Mouse (Mus musculus): ENCODE results near the gene Trim23.
A peak's percentile ranks its signal among the peaks of the same experiment; 100 is the strongest.
"Not testable (repeated sequence)": the region's sequence is repeated elsewhere in the genome, so short reads cannot be mapped to it uniquely, and the experiment has no call there.

Gene Trim23

GRCm38 (mm10) chr13:104178650-104179121 lies at the start of gene Trim23:
Gene Trim23, plus strand, starts transcription at chr13:104178797.
- peak; percentile 100 for DNase-seq (ENCODE audit: low spot score)

GRCm38 (mm10) chr13:104132561-104132960 lies 46.0 kb upstream of the Trim23 start:
- DNase-seq (ENCODE audit: low spot score), result no peak

GRCm38 (mm10) chr13:104134510-104135085 lies 44.0 kb upstream of the Trim23 start:
- DNase-seq (ENCODE audit: low spot score), result no peak

- peak; percentile 82 for DNase-seq (ENCODE audit: low spot score)
These were observed 39.0 kb upstream of the Trim23 start for GRCm38 (mm10) chr13:104139369-104140209.

DNA sequence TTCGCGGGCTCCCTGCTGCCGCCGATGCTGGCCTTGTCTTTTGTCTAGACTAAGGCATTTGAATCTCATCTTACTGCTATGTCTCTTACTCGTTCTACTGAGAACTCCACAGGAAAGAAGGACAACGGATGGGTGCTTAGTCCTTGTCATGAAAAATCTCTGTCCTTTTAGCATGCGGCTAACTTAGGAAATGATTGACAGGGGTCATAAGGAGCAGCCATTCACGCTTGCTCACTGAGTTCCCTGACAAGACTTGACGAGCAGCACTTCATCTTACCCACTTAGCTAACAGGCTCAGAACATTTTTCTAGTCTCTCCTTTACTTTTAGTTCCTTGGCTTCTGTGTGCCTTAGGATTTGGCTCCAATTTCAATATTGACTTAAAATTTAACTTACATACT lies 33.7 kb upstream of the Trim23 start:
- DNase-seq (ENCODE audit: low spot score), result no peak

- no peak for DNase-seq (ENCODE audit: low spot score)
These were observed 33.0 kb upstream of the Trim23 start for GRCm38 (mm10) chr13:104145646-104146045.

- DNase-seq (ENCODE audit: low spot score), result no peak
These were observed 24.4 kb upstream of the Trim23 start for GRCm38 (mm10) chr13:104154180-104154579.

- no peak for DNase-seq (ENCODE audit: low spot score)
These were observed 23.5 kb upstream of the Trim23 start for GRCm38 (mm10) chr13:104155106-104155505.

DNA sequence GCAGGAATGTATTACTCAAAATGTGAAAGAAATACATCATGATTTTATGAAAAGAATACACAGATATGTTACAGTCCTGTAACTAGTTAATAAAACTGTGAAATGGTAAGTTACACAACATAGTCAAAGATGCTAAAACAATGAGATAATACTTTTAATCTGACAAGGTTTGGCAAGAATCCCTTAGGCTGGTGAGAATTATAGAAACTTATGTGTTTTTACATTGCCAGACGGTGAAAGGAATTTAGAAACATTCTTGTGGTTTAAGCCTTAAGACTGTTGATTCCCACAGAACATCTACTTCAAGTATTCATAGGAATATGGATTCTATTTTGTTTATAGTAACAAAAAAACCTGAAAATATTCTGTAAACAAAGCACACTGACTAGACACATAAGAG lies 22.9 kb upstream of the Trim23 start:
- DNase-seq (ENCODE audit: low spot score), result no peak

GRCm38 (mm10) chr13:104171711-104172110 lies 6.9 kb upstream of the Trim23 start:
- no peak for DNase-seq (ENCODE audit: low spot score)

DNA sequence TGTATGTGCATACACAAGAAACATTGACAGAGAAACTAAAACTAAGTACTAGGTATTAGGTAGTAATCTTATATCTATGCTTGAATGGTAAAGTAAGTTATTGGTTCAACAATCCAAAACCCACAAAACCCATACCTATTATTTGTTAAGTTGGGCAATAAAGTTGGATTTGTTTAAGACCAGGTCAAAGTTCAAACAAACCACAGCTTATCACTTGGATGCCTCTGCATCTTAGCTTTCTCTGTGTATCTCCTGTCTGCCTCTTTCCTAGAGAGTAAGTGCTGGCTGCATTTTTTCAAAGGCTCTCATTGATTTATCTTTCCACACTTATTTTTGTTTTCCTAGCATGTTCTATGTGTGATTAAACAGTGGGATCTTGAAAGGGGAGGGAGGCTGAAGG lies 6.1 kb upstream of the Trim23 start:
- DNase-seq (ENCODE audit: low spot score), result no peak

DNA sequence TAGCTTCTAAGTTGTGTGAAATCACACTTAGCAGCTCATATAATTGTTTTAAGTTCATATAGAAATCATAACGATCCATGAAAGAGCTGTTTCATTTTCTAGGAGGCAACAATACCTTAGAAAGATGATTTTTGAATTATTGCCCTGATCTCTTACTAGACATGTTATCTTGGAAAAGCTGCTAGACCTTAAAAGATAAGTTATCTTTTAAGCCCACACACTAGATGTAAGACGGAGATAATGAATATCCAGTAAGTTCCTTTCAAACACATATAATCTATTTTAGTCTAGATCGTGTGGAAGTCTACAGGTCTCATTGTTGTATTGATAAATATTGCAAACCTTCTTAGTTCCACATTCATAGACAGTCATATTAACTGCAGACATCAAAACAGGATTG lies 1.7 kb upstream of the Trim23 start:
- no peak for DNase-seq (ENCODE audit: low spot score)

GRCm38 (mm10) chr13:104177796-104178649 lies 574 bp upstream of the Trim23 start, which contains the start of gene Trappc13:
Gene Trappc13, minus strand, starts transcription at chr13:104178469.
- peak; percentile 89 for DNase-seq (ENCODE audit: low spot score)

DNA sequence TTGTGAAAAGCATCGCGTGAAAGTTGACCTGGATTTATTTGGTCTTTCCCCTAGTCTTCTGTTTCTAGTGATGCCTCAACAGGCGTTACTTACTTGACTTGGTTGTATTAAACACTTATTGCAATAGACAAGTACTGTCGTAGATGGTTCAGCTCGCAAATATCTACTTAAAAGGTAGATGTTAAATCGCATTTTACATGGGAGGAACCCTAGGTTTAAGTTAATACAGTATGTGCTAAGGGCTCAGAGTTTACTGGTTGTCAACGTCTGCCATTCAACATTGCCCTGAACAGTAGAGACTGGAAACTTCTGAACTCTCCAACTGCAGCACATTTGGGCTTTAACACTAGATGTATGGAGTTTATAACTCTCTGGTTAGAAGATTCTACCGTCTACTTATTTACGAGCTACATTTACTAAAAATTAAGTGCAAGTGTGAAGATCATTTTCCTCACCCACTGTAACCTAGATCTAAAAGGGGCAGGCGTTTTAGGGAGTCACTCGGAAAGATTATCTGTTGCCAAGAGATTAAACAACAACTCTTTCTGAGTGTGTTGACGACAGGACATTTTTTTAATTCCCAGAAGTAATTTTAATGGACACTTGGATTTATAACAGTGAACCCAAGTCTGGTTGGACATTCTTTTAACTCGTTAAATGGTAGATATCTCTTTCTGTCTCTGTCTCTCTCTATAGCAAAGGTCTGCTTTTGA lies 735 bp downstream of the Trim23 start:
- DNase-seq (ENCODE audit: low spot score), result no peak

DNA sequence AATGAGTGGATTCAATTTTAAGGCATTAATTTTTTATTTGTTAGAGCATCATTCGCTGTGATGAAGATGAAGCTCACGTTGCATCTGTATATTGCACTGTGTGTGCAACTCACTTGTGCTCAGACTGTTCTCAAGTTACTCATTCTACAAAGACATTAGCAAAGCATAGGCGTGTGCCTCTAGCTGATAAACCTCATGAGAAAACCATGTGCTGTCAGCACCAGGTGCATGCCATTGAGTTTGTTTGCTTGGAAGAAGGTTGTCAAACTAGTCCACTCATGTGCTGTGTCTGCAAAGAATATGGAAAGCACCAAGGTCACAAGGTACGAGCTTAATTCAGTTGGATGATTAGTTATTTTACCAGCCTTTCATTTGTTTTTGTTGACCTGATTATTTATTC lies 8.8 kb downstream of the Trim23 start:
- no peak for DNase-seq (ENCODE audit: low spot score)

DNA sequence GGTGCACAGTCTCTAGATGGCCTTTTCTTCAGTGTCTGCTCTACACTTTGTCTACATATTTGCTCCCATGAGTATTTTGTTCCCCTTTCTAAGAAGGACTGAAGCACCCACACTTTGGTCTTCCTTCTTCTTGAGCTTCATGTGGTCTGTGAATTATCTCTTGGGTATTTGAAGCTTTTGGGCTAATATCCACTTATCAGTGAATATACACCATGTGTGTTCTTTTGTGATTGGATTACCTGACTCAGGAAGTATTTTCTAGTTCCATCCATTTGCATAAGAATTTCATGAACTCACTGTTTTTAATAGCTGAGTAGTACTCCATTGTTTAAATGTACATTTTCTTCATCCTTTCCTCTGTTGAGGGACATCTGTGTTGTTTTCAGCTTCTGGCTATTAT lies 17.3 kb downstream of the Trim23 start:
- DNase-seq (ENCODE audit: low spot score), result not testable (repeated sequence)

DNA sequence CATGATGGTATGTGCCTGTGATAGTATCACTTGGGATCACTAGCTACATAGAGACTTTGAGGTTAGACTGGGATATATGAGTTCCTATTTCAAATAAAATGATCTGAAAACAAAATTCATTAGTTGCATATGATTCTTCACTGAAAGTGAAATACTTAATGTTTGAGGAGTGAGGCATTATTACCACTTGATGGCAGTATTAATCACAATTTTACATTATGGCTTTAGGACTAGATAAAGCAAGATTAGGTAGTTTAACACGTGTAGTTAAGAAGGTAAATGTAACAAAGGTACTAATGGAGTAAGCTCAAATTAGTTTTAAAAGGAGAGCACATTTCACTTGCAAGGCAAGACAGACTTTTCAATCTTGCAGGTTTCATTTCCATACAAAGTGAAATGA lies 25.7 kb downstream of the Trim23 start:
- DNase-seq (ENCODE audit: low spot score), result peak; percentile 32

- DNase-seq (ENCODE audit: low spot score), result no peak
These were observed 48.9 kb downstream of the Trim23 start for GRCm38 (mm10) chr13:104227478-104227877.

DNA sequence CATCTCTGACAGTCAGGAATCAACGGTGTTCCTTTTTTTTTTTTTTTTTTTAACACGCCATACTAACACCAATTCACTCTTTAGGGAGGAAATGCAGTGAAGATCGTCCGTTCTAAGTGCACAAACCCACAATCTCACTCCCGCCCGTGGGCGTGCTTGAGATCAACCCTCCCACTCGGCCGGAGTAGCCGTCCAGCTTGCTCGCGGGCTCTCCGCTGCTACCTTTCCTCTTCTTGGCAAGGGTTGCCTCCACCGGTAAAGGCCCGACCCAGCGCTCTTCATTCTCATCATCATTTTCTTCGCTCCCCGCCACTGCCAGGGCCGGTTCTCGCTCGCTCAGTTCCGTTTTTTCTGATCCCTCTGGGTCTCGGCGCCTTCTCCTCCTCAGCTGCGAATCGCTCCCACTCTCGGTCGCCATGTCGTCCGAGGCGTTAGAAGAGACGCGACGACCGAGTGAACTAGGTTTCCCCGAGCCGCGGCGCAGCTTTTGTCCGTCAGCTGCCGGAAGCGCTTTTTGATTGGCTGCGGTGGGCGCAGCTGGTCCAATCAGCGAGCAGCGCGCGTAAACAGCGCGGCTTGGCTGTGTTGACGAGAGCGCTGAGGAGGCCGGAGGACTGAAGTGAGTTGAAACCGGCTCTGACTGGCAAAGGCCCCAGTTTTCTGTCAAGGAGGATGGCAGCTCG lies 49.9 kb downstream of the Trim23 start, which contains the start of the genes Cenpk and Ppwd1:
TSS of gene Cenpk (plus strand) at position 228 of the 683 bp plus-strand sequence.
TSS of gene Ppwd1 (minus strand) at position 460 of the 683 bp plus-strand sequence.
- DNase-seq (ENCODE audit: low spot score), result peak; percentile 99

GRCm38 (mm10) chr13:104229181-104229580 lies 50.6 kb downstream of the Trim23 start:
- DNase-seq (ENCODE audit: low spot score), result peak; percentile 55

Data from retina, embryonic 14.5 days (tissue).